Mouse (Mus musculus): ENCODE results near the gene Rcor1.
"Not testable (repeated sequence)": the region's sequence is repeated elsewhere in the genome, so short reads cannot be mapped to it uniquely, and the experiment has no call there.

Gene Rcor1

DNA sequence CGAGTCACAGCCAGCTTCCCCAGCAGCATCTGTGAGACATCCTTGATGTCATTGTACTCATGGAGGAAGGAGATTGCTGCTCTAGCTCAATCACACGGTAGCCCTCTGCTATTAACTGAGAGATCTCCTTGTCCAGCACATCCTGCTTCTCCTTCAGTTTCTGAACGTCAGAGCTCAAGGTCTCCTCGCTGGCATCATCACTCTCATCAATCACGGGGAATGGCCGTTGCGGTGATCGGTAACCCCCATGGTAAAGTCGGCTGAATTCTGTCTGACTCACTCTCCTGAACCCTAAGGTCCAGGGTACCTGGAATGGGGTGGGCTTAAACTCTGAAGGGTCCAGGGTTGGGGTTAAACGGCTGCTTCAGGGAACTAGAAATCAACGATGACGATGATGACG is 28.7 kb downstream of the Rcor1 start:
- no peak for DNase-seq (ENCODE audit: low spot score)

GRCm38 (mm10) chr12:111069299-111069698 is 30.1 kb downstream of the Rcor1 start:
- not testable (repeated sequence) for DNase-seq (ENCODE audit: low spot score)

DNA sequence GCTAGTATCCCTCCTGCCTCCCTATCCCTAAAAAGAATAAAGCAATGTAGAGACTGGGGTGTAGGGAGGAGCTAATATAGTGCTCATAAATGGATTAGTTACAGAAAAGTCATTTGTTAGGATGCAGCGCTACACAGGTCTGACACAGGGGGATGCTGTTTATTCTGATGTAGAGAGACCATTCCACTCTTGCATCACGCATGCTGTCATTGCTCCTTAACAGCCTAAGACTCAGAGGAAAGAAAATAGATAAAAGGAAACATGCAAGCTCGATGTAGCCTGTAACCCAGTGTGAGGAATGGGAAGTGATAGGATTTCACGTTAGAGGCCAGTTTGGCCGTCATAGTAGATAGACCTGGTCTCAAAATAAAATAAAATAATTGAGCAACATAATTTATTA is 31.9 kb downstream of the Rcor1 start:
- DNase-seq (ENCODE audit: low spot score), result no peak

GRCm38 (mm10) chr12:111071477-111072152 is 32.5 kb downstream of the Rcor1 start:
- DNase-seq (ENCODE audit: low spot score), result peak; percentile 81

DNA sequence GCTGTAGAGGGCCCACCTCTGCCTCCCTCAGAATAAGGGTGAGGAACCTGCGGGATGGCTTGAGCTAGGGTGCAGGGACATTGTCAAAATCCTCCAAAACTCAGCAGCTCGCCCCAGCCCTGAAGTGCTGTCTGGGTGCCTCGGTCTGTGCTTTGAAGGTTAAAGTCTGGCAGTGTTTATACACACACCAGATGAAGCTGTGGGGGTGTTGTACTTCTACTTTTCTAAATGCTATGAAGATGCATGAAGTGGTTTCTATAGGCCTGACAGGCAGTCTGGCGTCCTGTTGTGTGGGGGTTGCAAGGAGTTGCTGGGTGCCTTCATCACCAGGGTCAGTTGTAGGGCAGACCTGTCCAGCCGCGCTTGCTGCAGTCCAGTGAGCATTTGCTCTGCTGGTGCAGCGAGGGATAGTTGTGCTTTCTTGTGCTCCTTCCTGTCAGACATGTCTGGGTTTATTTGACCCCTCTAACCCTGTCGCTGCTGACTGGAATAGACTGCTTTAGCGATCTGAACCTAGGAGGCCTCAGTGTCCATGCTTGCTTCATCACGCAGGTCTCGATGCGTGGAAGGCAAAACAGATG is 37.3 kb downstream of the Rcor1 start:
- DNase-seq (ENCODE audit: low spot score), result peak; percentile 70

DNA sequence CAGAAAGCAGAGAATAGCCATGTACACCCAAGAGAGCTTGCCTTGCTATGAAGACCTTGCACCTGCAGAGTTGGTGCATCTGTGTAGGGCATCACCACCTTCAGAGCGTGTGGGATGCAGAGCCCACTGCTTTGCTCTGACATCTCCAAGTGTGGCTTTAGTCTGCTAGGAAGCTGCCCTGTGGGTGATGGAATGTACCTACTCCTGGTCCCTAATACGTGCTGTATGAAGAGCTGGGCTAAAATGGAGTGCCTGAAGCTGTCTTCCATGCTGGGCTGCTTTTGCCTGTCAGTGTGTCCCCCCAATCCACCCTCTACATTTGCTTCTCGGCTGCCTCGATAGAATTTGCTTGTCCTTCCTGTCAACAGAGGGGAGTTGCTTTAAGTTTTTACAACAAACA is 46.4 kb downstream of the Rcor1 start:
- DNase-seq (ENCODE audit: low spot score), result no peak

GRCm38 (mm10) chr12:111087066-111087465 is 47.9 kb downstream of the Rcor1 start:
- DNase-seq (ENCODE audit: low spot score), result no peak

- peak; percentile 67 for DNase-seq (ENCODE audit: low spot score)
These were observed 49.0 kb downstream of the Rcor1 start for GRCm38 (mm10) chr12:111088186-111088585.

DNA sequence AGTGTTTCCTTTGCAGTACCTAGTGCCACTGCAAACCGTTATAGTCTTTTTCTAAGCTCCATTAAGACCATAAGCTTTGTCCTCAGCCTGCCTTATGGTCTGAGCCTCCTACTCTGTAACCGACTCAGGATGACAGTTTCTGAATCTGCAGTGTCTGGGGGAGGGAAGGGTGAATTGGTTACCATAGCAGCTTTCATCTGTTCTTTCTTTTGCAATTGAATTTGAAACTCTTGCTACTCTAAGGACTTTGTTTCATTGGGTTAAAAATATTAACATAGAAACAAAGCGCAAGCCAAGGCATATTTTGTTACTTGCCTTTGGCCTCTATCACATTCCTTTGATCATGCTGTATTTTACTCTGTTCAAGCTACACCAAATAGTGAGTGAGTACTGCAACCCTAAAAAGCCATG is 49.6 kb downstream of the Rcor1 start:
- no peak for DNase-seq (ENCODE audit: low spot score)

GRCm38 (mm10) chr12:111089145-111089544 is 50.0 kb downstream of the Rcor1 start:
- no peak for DNase-seq (ENCODE audit: low spot score)

DNA sequence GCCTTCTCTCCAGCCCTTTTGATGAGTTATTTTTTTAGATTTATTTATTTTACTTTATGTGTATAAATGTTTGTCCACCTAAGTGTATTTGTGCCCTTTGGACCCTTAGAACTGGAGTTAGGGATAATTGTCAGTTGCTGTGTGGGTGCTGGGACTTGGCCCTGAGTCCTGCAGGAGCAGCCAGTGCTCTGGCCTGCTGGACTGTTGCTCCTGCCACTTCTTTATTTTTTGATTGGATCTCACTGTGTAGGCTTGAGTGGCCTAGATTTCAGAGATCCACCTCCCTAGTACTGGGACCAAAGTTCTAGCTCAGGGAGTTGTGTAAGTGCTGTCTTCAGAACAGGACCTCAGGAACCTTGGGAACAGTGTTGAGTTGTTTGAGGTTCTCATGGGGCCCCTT is 51.6 kb downstream of the Rcor1 start:
- DNase-seq (ENCODE audit: low spot score), result no peak

GRCm38 (mm10) chr12:111091981-111092380 is 52.8 kb downstream of the Rcor1 start:
- no peak for DNase-seq (ENCODE audit: low spot score)

GRCm38 (mm10) chr12:111094073-111094472 is 54.9 kb downstream of the Rcor1 start:
- DNase-seq (ENCODE audit: low spot score), result no peak

DNA sequence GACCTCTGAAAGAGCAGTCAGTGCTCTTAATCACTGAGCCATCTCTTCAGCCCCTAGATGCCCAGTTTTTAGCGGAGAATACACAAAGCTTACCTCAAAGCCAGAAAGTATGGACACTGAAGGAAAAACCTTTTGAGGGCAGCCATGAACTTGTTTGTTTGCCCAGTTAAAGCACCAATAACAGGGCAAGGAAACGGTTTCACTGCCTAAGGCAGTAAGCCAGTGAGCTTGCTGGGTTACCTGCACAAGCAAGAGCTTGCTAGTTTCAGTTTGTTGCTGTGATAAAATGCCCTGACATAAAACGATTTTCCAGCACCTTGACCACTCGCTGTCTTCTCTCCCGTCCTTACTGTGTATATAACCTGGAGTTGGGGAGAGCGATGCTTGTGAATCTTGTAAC is 55.9 kb downstream of the Rcor1 start:
- no peak for DNase-seq (ENCODE audit: low spot score)

GRCm38 (mm10) chr12:111096249-111096648 is 57.1 kb downstream of the Rcor1 start:
- DNase-seq (ENCODE audit: low spot score), result peak; percentile 33

DNA sequence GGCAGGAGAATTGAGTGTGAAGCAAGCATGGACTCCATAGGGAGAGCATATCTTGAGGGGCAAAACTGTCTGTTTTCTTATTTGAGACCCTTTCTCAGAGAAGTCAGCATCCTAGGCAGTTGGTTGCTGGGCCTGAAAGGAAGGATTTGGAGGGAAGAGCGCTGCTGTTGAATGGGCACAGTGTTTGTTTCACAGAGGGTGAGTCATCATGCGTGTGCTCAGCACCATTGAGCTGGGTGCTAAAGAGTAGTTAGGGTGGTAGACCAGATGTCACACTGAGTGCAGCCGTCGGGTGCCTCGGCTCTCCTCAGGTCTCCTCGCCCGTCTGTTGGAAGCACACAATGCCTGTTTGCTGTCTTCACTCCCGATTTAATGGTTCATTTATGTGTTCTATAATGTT is 57.9 kb downstream of the Rcor1 start:
- no peak for DNase-seq (ENCODE audit: low spot score)

DNA sequence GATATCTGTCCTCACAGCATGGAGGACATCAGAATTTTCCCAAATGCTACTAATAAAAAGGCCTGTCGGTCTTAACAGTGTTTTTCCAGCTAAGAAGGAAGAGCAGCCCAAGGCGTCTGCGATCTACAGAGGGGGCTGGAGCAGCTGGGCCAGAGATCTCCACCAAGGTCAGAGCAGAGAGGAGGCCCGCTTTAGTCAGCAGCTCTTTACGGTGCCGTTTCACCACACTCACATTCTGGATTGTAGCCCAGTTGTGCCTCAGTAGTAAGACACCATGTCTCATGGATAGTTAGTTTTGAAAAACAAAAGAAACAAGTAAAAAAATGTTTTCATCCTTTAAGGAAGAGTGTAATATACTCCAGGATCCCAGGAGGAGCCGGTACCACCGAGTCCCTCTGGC is 72.0 kb downstream of the Rcor1 start:
- DNase-seq (ENCODE audit: low spot score), result no peak

DNA sequence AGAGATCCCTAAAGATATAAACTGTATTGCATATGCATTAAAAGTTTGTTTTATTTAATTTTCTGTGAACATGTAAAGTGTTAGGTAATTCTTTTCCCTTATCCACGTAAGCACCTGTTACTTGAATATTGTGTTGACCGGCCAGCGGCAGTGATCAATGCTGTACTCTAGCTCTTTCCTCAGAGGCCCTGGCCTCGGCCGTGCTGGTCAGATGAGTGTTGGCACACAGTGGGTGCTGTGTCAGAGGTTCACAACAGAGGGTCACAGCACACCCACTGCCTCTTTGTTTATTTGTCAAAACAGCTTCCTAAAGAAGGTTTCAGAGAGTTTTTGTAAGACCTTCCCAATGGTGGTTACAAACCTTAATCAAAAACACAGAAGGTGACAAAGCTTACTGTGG is 75.4 kb downstream of the Rcor1 start:
- DNase-seq (ENCODE audit: low spot score), result no peak

DNA sequence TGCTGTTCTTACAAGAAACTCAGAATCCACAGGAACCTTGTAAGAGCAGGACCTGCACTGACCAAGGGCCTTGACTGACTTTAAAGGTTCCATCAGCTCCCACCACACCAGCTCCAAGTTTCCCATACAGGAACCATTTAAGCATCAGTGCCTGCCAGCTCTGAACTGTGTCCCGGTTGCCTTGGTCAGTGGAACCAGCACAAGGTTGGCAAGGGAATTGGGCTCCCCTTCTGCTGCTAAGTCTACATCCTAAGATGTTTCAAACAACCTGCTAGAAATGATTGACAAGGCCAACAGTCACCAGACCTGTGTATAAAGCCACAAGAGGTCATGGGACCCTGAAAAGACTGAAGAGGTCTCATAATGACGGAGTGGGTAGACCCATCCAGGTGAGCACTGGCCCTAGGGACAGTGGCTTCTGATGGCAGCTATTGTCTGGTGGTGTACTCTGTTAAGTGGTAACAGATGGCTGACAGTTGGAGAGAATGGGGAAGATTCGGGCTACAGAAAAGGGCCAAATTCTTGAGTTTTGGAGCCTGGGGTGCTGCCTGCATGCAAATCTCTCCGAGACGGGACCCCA is 80.4 kb downstream of the Rcor1 start:
- no peak for DNase-seq (ENCODE audit: low spot score)

DNA sequence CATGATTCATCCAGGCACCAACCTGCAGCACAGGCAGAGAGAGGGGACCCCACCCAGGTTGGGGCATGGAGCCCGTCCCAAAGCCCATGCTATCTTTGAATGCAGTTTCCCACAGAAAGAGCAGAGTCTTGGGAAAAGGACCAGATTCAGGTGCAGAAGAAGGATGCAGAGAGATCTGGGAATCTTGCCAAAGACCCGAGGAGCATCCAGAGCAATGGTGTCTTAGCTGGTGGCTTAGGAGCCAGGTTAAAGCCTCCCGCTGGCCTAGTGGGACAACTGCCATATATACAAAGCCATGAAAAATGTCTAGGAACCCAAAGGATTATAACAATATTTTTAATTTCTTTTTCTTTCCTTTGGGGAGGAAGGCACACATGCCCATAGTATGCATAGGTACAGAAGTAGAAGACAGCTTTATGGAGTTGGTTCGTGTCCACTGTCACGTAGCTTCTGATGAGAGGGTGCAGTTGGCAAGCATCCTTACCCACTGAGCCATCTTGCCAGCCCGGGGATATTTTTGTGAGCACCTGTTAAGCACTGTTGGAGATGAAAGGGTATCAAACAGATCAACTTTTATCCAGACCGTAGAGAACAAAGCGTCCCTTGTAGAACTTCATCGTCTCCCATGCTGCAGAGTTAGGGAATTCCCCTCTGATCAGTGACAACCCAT is 82.0 kb downstream of the Rcor1 start:
- no peak for DNase-seq (ENCODE audit: low spot score)

GRCm38 (mm10) chr12:111122332-111122852 is 83.2 kb downstream of the Rcor1 start:
- no peak for DNase-seq (ENCODE audit: low spot score)

DNA sequence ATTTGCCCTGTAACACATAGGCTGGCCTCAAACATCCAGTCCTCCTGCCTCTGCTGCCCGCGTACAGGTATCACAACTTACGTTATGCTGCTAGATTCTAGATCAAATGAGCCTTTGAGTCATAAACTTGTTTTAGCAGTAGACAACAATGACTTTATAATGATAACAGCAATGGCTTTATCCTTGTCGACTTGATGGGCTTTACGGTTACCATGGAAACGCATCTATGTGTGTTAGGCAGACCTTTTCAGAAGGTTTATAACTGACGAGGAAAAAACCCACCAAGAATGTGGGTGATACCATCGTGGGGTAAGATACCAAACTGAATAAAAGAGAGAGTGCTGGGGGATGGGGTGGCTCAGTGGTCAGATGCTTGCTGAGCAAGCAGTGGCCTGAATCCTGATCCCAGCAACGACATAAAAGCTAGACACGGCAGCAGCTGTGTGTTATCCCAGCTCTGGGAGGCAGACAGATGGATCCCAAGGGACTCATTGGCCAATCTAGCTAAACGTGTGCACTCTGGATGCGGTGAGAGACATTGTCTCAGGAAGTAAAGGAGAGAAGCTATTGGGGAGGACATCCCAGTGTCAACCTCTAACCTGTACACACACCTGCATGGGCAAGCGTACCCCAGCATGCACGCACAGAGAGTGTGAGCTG is 85.6 kb downstream of the Rcor1 start:
- no peak for DNase-seq (ENCODE audit: low spot score)

Measured in yolk sac, embryonic 10.5 days (tissue).